Mouse (Mus musculus): ENCODE measurements around the gene A630095N17Rik. TPM values are rescaled to one million over a fixed set of nuclear protein-coding genes. Genes with fewer than 3 reads are reported as not detected.

A630095N17Rik gene
- polyA plus RNA-seq, 1 experiment from 2014 or later = not detected

- Histone ChIP-seq H3K27me3 (replicated peaks) (peaks cover 26% of the 10 kb centered on the region), H3K4me1 (replicated peaks) (peaks cover 19% of the 10 kb centered on the region), H3K27ac (ENCODE audit: poor library complexity, severe bottlenecking) (no peak overlapping the region), H3K4me2 (no peak overlapping the region), H3K9me3 (replicated peaks) (no peaks in the 10 kb centered on the region), H3K4me3 (no peak overlapping the region), H3K36me3 (no peaks in the 10 kb centered on the region), H3K9ac (no peak overlapping the region)
- WGBS = 59% methylated on average over 16 of the region's 16 CpGs
- ATAC-seq (ENCODE audit: insufficient number of reproducible peaks, low FRiP score) = no peak
Measured at GRCm38 (mm10) chr1:75253029-75253428, 21.1 kb upstream of the A630095N17Rik start.

- Histone ChIP-seq H3K27ac (ENCODE audit: poor library complexity, severe bottlenecking) (no peak overlapping the region), H3K4me1 (replicated peaks) (peaks cover 26% of the 10 kb centered on the region), H3K27me3 (replicated peaks) (peaks cover 23% of the 10 kb centered on the region), H3K9ac (no peak overlapping the region), H3K4me3 (no peak overlapping the region), H3K36me3 (no peaks in the 10 kb centered on the region), H3K4me2 (no peak overlapping the region), H3K9me3 (replicated peaks) (no peaks in the 10 kb centered on the region)
- WGBS = 60% methylated on average over 13 of the region's 13 CpGs
- ATAC-seq (ENCODE audit: insufficient number of reproducible peaks, low FRiP score) = no peak
Measured at GRCm38 (mm10) chr1:75252308-75252707, 20.4 kb upstream of the A630095N17Rik start.

GRCm38 (mm10) chr1:75251112-75251970, 19.4 kb upstream of the A630095N17Rik start:
- Histone ChIP-seq H3K4me3 (peak overlapping the region; percentile 23; the same call in 1 of the 2 replicates), H3K9me3 (replicated peaks) (no peaks in the 10 kb centered on the region), H3K27ac (ENCODE audit: poor library complexity, severe bottlenecking) (no peak overlapping the region), H3K4me2 (peak overlapping the region; percentile 60), H3K4me1 (replicated peaks) (peaks cover 36% of the 10 kb centered on the region), H3K27me3 (replicated peaks) (peaks cover 18% of the 10 kb centered on the region), H3K36me3 (no peaks in the 10 kb centered on the region), H3K9ac (0 out of 2 replicates have a peak overlapping the region, but pooled peaks have one; percentile 33)
- ATAC-seq (ENCODE audit: insufficient number of reproducible peaks, low FRiP score) = peak; percentile 41
- 7% methylated on average over 21 of the region's 22 CpGs for WGBS

- ATAC-seq (ENCODE audit: insufficient number of reproducible peaks, low FRiP score) = no peak
- no peak overlapping the region for H3K9ac ChIP-seq
- H3K4me3 ChIP-seq = no peak overlapping the region
- H3K27me3 ChIP-seq (replicated peaks) = peaks cover 18% of the 10 kb centered on the region
- no peaks in the 10 kb centered on the region; the same call in 1 of the 2 replicates for H3K36me3 ChIP-seq
- no peak overlapping the region for H3K27ac ChIP-seq (ENCODE audit: poor library complexity, severe bottlenecking)
- no peaks in the 10 kb centered on the region for H3K9me3 ChIP-seq (replicated peaks)
- peaks cover 36% of the 10 kb centered on the region for H3K4me1 ChIP-seq (replicated peaks)
- H3K4me2 ChIP-seq = no peak overlapping the region
- 71% methylated on average over 3 of the region's 3 CpGs for WGBS
Measured at GRCm38 (mm10) chr1:75250498-75250897, 18.6 kb upstream of the A630095N17Rik start.

- peak; percentile 55; the same call in 1 of the 2 replicates for ATAC-seq (ENCODE audit: insufficient number of reproducible peaks, low FRiP score)
- 31% methylated on average over 9 of the region's 9 CpGs for WGBS
- peaks cover 36% of the 10 kb centered on the region for H3K4me1 ChIP-seq (replicated peaks)
- H3K27ac ChIP-seq (ENCODE audit: poor library complexity, severe bottlenecking) = peak overlapping the region; percentile 95
- H3K4me3 ChIP-seq = no peak overlapping the region
- H3K4me2 ChIP-seq = peak overlapping the region; percentile 35
- H3K27me3 ChIP-seq (replicated peaks) = peaks cover 11% of the 10 kb centered on the region
- H3K36me3 ChIP-seq = peaks cover 14% of the 10 kb centered on the region
- no peaks in the 10 kb centered on the region for H3K9me3 ChIP-seq (replicated peaks)
- peak overlapping the region; percentile 64 for H3K9ac ChIP-seq
Measured at GRCm38 (mm10) chr1:75248041-75248772, 16.3 kb upstream of the A630095N17Rik start.

- 79% methylated on average over 16 of the region's 16 CpGs for WGBS
- H3K4me3 ChIP-seq = no peak overlapping the region
- peaks cover 22% of the 10 kb centered on the region for H3K36me3 ChIP-seq
- peak overlapping the region; percentile 35 for H3K4me2 ChIP-seq
- ATAC-seq (ENCODE audit: insufficient number of reproducible peaks, low FRiP score) = no peak
- H3K9me3 ChIP-seq (replicated peaks) = no peaks in the 10 kb centered on the region
- 0 out of 2 replicates have a peak, but pooled peaks cover 2% of the 10 kb centered on the region for H3K27me3 ChIP-seq (replicated peaks)
- peak overlapping the region; percentile 64 for H3K9ac ChIP-seq
- H3K27ac ChIP-seq (ENCODE audit: poor library complexity, severe bottlenecking) = peak overlapping the region; percentile 95
- peaks cover 36% of the 10 kb centered on the region for H3K4me1 ChIP-seq (replicated peaks)
Measured at GRCm38 (mm10) chr1:75247071-75247930, 15.4 kb upstream of the A630095N17Rik start.

GRCm38 (mm10) chr1:75244836-75245235, 12.9 kb upstream of the A630095N17Rik start:
- peak; percentile 37; the same call in 1 of the 2 replicates for ATAC-seq (ENCODE audit: insufficient number of reproducible peaks, low FRiP score)
- Histone ChIP-seq H3K27me3 (replicated peaks) (no peaks in the 10 kb centered on the region), H3K9me3 (replicated peaks) (no peaks in the 10 kb centered on the region), H3K4me2 (no peak overlapping the region), H3K9ac (no peak overlapping the region), H3K4me3 (no peak overlapping the region), H3K36me3 (peaks cover 40% of the 10 kb centered on the region), H3K27ac (ENCODE audit: poor library complexity, severe bottlenecking) (no peak overlapping the region), H3K4me1 (replicated peaks) (peaks cover 30% of the 10 kb centered on the region)
- 19% methylated on average over 4 of the region's 4 CpGs for WGBS

- Histone ChIP-seq H3K27ac (ENCODE audit: poor library complexity, severe bottlenecking) (no peak overlapping the region), H3K4me3 (no peak overlapping the region), H3K4me1 (replicated peaks) (peaks cover 26% of the 10 kb centered on the region), H3K36me3 (peaks cover 45% of the 10 kb centered on the region), H3K9ac (no peak overlapping the region), H3K9me3 (replicated peaks) (no peaks in the 10 kb centered on the region), H3K4me2 (no peak overlapping the region), H3K27me3 (replicated peaks) (no peaks in the 10 kb centered on the region)
- no peak for ATAC-seq (ENCODE audit: insufficient number of reproducible peaks, low FRiP score)
- WGBS = 81% methylated on average over 12 of the region's 12 CpGs
Measured at GRCm38 (mm10) chr1:75244175-75244826, 12.4 kb upstream of the A630095N17Rik start.

- no peak overlapping the region for H3K4me3 ChIP-seq
- no peak overlapping the region for H3K9ac ChIP-seq
- no peak overlapping the region for H3K27ac ChIP-seq (ENCODE audit: poor library complexity, severe bottlenecking)
- no peak for ATAC-seq (ENCODE audit: insufficient number of reproducible peaks, low FRiP score)
- H3K9me3 ChIP-seq (replicated peaks) = no peaks in the 10 kb centered on the region
- H3K36me3 ChIP-seq = peaks cover 45% of the 10 kb centered on the region
- no peaks in the 10 kb centered on the region for H3K27me3 ChIP-seq (replicated peaks)
- 90% methylated on average over 14 of the region's 14 CpGs for WGBS
- H3K4me1 ChIP-seq (replicated peaks) = peaks cover 22% of the 10 kb centered on the region
- H3K4me2 ChIP-seq = no peak overlapping the region
Measured at GRCm38 (mm10) chr1:75243411-75243810, 11.5 kb upstream of the A630095N17Rik start.

- Histone ChIP-seq H3K4me1 (replicated peaks) (peaks cover 15% of the 10 kb centered on the region), H3K36me3 (peaks cover 45% of the 10 kb centered on the region), H3K27me3 (replicated peaks) (no peaks in the 10 kb centered on the region), H3K27ac (ENCODE audit: poor library complexity, severe bottlenecking) (no peak overlapping the region), H3K9me3 (replicated peaks) (no peaks in the 10 kb centered on the region), H3K9ac (no peak overlapping the region), H3K4me3 (no peak overlapping the region), H3K4me2 (no peak overlapping the region)
- 67% methylated on average over 10 of the region's 10 CpGs for WGBS
- ATAC-seq (ENCODE audit: insufficient number of reproducible peaks, low FRiP score) = no peak
Measured at GRCm38 (mm10) chr1:75239591-75239990, 7.7 kb upstream of the A630095N17Rik start.

Measured in heart, embryonic 12.5 days (tissue).